Comparison of ENCODE assay signal across 17 mouse cellular contexts in the genomic region with DNA sequence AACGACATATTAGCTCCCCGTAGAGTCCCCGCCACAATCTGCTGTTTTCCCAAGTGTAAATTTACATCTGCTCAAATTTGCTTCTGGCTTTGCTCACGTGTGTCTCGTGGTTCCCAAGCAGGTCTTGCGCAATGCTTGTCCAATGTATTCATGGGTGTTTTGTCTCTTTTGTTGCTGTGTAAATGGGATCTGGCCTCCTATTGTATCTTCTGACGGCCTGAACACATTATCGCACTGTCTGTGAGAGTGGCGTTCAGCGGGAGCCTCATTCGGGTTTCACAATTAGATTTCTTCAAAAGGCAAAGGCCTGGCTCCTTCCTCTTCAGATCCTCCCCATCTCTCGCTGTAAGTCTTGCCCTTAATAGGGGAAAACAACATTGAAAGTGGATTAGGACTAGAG.
DNase-seq lines count a peak whose midpoint lies in the region; ATAC-seq and TF ChIP-seq lines count a peak whose summit lies in the region.
"Had no signal": no experiment of that assay in that cellular context is flagged by ENCODE, and none has a peak within 500 bp of the region (broad histone marks: within the 10 kb centered on the region; RNA-seq: fewer than 3 reads in every experiment).

No protein-coding gene starts in this region.

- H3K4me1 ChIP-seq in embryonic facial prominence, embryonic 14.5 days (ENCODE audit: control insufficient read depth, insufficient read depth, low read length): no peaks in the 10 kb centered on the region
- H3K4me1 ChIP-seq in embryonic facial prominence, embryonic 10.5 days: peaks cover 6% of the 10 kb centered on the region; the same call in 1 of the 2 replicates
- peaks cover 7% of the 10 kb centered on the region; the same call in 1 of the 2 replicates for H3K4me1 ChIP-seq in neural tube, embryonic 15.5 days
- no peaks in the 10 kb centered on the region for H3K4me1 ChIP-seq in forebrain, postnatal 0 days (ENCODE audit: insufficient read depth)
- H3K4me1 ChIP-seq: embryonic facial prominence, embryonic 15.5 days; liver, embryonic 13.5 days; stomach, embryonic 15.5 days had no signal

- ATAC-seq in embryonic facial prominence, embryonic 14.5 days (ENCODE audit: low read depth): peak; percentile 44; the same call in 1 of the 2 replicates
- no peak for ATAC-seq in neural tube, embryonic 15.5 days (ENCODE audit: low FRiP score)
- peak; percentile 25; the same call in 1 of the 2 replicates for ATAC-seq in forebrain, postnatal 0 days

- H3K27me3 ChIP-seq in embryonic facial prominence, embryonic 14.5 days (replicated peaks; ENCODE audit: control insufficient read depth, insufficient read depth, low read length): no peaks in the 10 kb centered on the region
- H3K27me3 ChIP-seq in embryonic facial prominence, embryonic 10.5 days (replicated peaks; ENCODE audit: low read depth, poor library complexity, severe bottlenecking): no peaks in the 10 kb centered on the region
- no peaks in the 10 kb centered on the region for H3K27me3 ChIP-seq in neural tube, embryonic 15.5 days (replicated peaks)
- H3K27me3 ChIP-seq in forebrain, postnatal 0 days (ENCODE audit: insufficient read depth, low read length): no peaks in the 10 kb centered on the region
- H3K27me3 ChIP-seq: CH12.LX; embryonic facial prominence, embryonic 15.5 days; liver, embryonic 13.5 days; stomach, embryonic 15.5 days had no signal

- no peak for TF ChIP-seq CTCF in forebrain, postnatal 0 days (IDR thresholded peaks at IDR 0.05; ENCODE audit: low read depth)
- no peak for TF ChIP-seq CTCF in gastrocnemius, adult 2 months (IDR thresholded peaks at IDR 0.05)

- no peaks in the 10 kb centered on the region for H3K9me3 ChIP-seq in embryonic facial prominence, embryonic 14.5 days (ENCODE audit: control insufficient read depth, low read length)
- no peaks in the 10 kb centered on the region for H3K9me3 ChIP-seq in embryonic facial prominence, embryonic 10.5 days
- H3K9me3 ChIP-seq in neural tube, embryonic 15.5 days (replicated peaks): no peaks in the 10 kb centered on the region
- H3K9me3 ChIP-seq in forebrain, postnatal 0 days (ENCODE audit: low read length): no peaks in the 10 kb centered on the region
- H3K9me3 ChIP-seq: embryonic facial prominence, embryonic 15.5 days; liver, embryonic 13.5 days; stomach, embryonic 15.5 days had no signal

- H3K9ac ChIP-seq in embryonic facial prominence, embryonic 14.5 days (ENCODE audit: low read depth, low read length): no peak overlapping the region
- H3K9ac ChIP-seq in neural tube, embryonic 15.5 days (replicated peaks): no peak overlapping the region
- H3K9ac ChIP-seq in forebrain, postnatal 0 days: no peak overlapping the region
- H3K9ac ChIP-seq: embryonic facial prominence, embryonic 15.5 days; liver, embryonic 13.5 days; stomach, embryonic 15.5 days had no signal

- no peak overlapping the region for H3K27ac ChIP-seq in embryonic facial prominence, embryonic 14.5 days (replicated peaks; ENCODE audit: low read depth, low read length)
- H3K27ac ChIP-seq in embryonic facial prominence, embryonic 10.5 days (replicated peaks): no peak overlapping the region
- no peak overlapping the region for H3K27ac ChIP-seq in neural tube, embryonic 15.5 days (replicated peaks)
- H3K27ac ChIP-seq in forebrain, postnatal 0 days (ENCODE audit: low read depth, low read length): no peak overlapping the region
- no peak overlapping the region for H3K27ac ChIP-seq in gastrocnemius, adult 2 months
- H3K27ac ChIP-seq: embryonic facial prominence, embryonic 15.5 days; liver, embryonic 13.5 days; stomach, embryonic 15.5 days had no signal

- H3K4me3 ChIP-seq in embryonic facial prominence, embryonic 14.5 days (ENCODE audit: low read depth, low read length): no peak overlapping the region
- no peak overlapping the region for H3K4me3 ChIP-seq in embryonic facial prominence, embryonic 10.5 days
- no peak overlapping the region for H3K4me3 ChIP-seq in neural tube, embryonic 15.5 days (replicated peaks)
- H3K4me3 ChIP-seq in forebrain, postnatal 0 days (ENCODE audit: low read depth, low read length): no peak overlapping the region
- H3K4me3 ChIP-seq in gastrocnemius, adult 2 months: no peak overlapping the region
- H3K4me3 ChIP-seq: embryonic facial prominence, embryonic 15.5 days; liver, embryonic 13.5 days; stomach, embryonic 15.5 days had no signal

- 83% methylated on average over 12 of the region's 12 CpGs for WGBS in embryonic facial prominence, embryonic 14.5 days
- WGBS in embryonic facial prominence, embryonic 10.5 days: 72% methylated on average over 12 of the region's 12 CpGs
- 19% methylated on average over 12 of the region's 12 CpGs for WGBS in neural tube, embryonic 15.5 days
- WGBS in forebrain, postnatal 0 days: 13% methylated on average over 12 of the region's 12 CpGs

- DNase-seq in embryonic facial prominence, embryonic 14.5 days (ENCODE audit: low spot score): peak; percentile 7
- DNase-seq in embryonic facial prominence, embryonic 10.5 days (ENCODE audit: low spot score): no peak
- peak; percentile 19 for DNase-seq in neural tube, embryonic 10.5 days (ENCODE audit: extremely low spot score, low spot score)
- peak; percentile 20 for DNase-seq in forebrain, postnatal 0 days
- no peak for DNase-seq in left cerebral cortex, postnatal 4 days
- DNase-seq in gastrocnemius, adult 2 months: no peak
- DNase-seq in kidney, postnatal 10 days: no peak
- DNase-seq: cerebellum, postnatal 14 days; kidney, adult 18-20 months; kidney, postnatal 25 days; liver, embryonic 13.5 days; right cerebral cortex, adult 18-20 months; spleen, adult 18-20 months had no signal

- intact Hi-C loops in left cerebral cortex, postnatal 4 days (cut with DNase I): no loop called here
- intact Hi-C loops in gastrocnemius, adult 2 months (cut with DNase I): no loop called here

- no peaks in the 10 kb centered on the region for H3K36me3 ChIP-seq in embryonic facial prominence, embryonic 14.5 days (ENCODE audit: control insufficient read depth, insufficient read depth, low read length)
- H3K36me3 ChIP-seq in embryonic facial prominence, embryonic 10.5 days (replicated peaks): no peaks in the 10 kb centered on the region
- no peaks in the 10 kb centered on the region for H3K36me3 ChIP-seq in neural tube, embryonic 15.5 days
- no peaks in the 10 kb centered on the region for H3K36me3 ChIP-seq in forebrain, postnatal 0 days (ENCODE audit: insufficient read depth)
- H3K36me3 ChIP-seq: embryonic facial prominence, embryonic 15.5 days; liver, embryonic 13.5 days; stomach, embryonic 15.5 days had no signal

- H3K4me2 ChIP-seq in embryonic facial prominence, embryonic 14.5 days (ENCODE audit: low read depth, low read length): no peak overlapping the region
- no peak overlapping the region for H3K4me2 ChIP-seq in neural tube, embryonic 15.5 days
- H3K4me2 ChIP-seq in forebrain, postnatal 0 days (ENCODE audit: low read depth): no peak overlapping the region
- H3K4me2 ChIP-seq: embryonic facial prominence, embryonic 15.5 days; liver, embryonic 13.5 days; stomach, embryonic 15.5 days had no signal

Comparison
In these comparisons a context has a peak if more than half of its experiments do, and no peak if none do; other contexts are left out.
1. DNase-seq: peak in embryonic facial prominence, embryonic 14.5 days (single experiment), neural tube, embryonic 10.5 days (single experiment) and forebrain, postnatal 0 days (single experiment); none in embryonic facial prominence, embryonic 10.5 days (single experiment), left cerebral cortex, postnatal 4 days (single experiment), gastrocnemius, adult 2 months (single experiment) and kidney, postnatal 10 days (single experiment).